ENCODE assay signal across 26 mouse cellular contexts in genomic region chr10:40942688-40943087, GRCm38 (mm10). TPM values are rescaled to one million over a fixed set of nuclear protein-coding genes. Genes with fewer than 3 reads are reported as not detected.
DNase-seq lines count a peak whose midpoint lies in the region; ATAC-seq and TF ChIP-seq lines count a peak whose summit lies in the region.
"Had no signal": no experiment of that assay in that cellular context is flagged by ENCODE, and none has a peak within 500 bp of the region (broad histone marks: within the 10 kb centered on the region; RNA-seq: fewer than 3 reads in every experiment).

No protein-coding gene starts in this region.

- H3K4me1 ChIP-seq in embryonic facial prominence, embryonic 11.5 days (ENCODE audit: control insufficient read depth, insufficient read depth, low read length), result no peaks in the 10 kb centered on the region
- H3K4me1 ChIP-seq in embryonic facial prominence, embryonic 10.5 days, result no peaks in the 10 kb centered on the region
- H3K4me1 ChIP-seq in hindbrain, embryonic 14.5 days (replicated peaks; ENCODE audit: control insufficient read depth, insufficient read depth, low read length), result peaks cover 13% of the 10 kb centered on the region; the same call in 1 of the 2 replicates
- H3K4me1 ChIP-seq: heart, embryonic 13.5 days; kidney, embryonic 15.5 days; liver, embryonic 15.5 days; lung, embryonic 15.5 days had no signal

- peak; percentile 9 for DNase-seq in embryonic facial prominence, embryonic 11.5 days (ENCODE audit: low spot score)
- DNase-seq in embryonic facial prominence, embryonic 10.5 days (ENCODE audit: low spot score), result no peak
- DNase-seq in layer of hippocampus, adult 2 months (ENCODE audit: low spot score in 2 of 2), result no peak
- DNase-seq in layer of hippocampus, postnatal 36 days, result no peak
- DNase-seq in brain, embryonic 14.5 days (ENCODE audit: low read depth), result peak; percentile 81
- peak; percentile 39 for DNase-seq in hindbrain, embryonic 14.5 days (ENCODE audit: low spot score)
- no peak for DNase-seq in left cerebral cortex, adult 8-10 months (ENCODE audit: low spot score in 2 of 2)
- no peak for DNase-seq in cerebellum, adult 8-10 months
- DNase-seq: adrenal gland, postnatal 14 days; cerebellum, adult 11-12 months; cerebellum, postnatal 14 days; gastrocnemius, postnatal 36 days; heart, adult 2 months; heart, postnatal 14 days; kidney, adult 11 months; kidney, postnatal 36 days; lung, postnatal 4 days; right cerebral cortex, postnatal 25 days; spleen, adult 18-20 months had no signal

- H3K9me3 ChIP-seq in embryonic facial prominence, embryonic 11.5 days (replicated peaks; ENCODE audit: control insufficient read depth, low read length), result no peaks in the 10 kb centered on the region
- H3K9me3 ChIP-seq in embryonic facial prominence, embryonic 10.5 days, result no peaks in the 10 kb centered on the region
- H3K9me3 ChIP-seq in hindbrain, embryonic 14.5 days (ENCODE audit: control insufficient read depth, low read length), result no peaks in the 10 kb centered on the region
- H3K9me3 ChIP-seq: heart, embryonic 13.5 days; kidney, embryonic 15.5 days; liver, embryonic 15.5 days; lung, embryonic 15.5 days had no signal

- H3K27ac ChIP-seq in embryonic facial prominence, embryonic 11.5 days (replicated peaks; ENCODE audit: low read depth, low read length), result no peak overlapping the region
- no peak overlapping the region for H3K27ac ChIP-seq in embryonic facial prominence, embryonic 10.5 days (replicated peaks)
- H3K27ac ChIP-seq in layer of hippocampus, adult 2 months, result peak overlapping the region; percentile 59
- H3K27ac ChIP-seq in hindbrain, embryonic 14.5 days, result no peak overlapping the region
- H3K27ac ChIP-seq: heart, adult 2 months; heart, embryonic 13.5 days; kidney, embryonic 15.5 days; liver, embryonic 15.5 days; lung, embryonic 15.5 days had no signal

- H3K4me2 ChIP-seq in embryonic facial prominence, embryonic 11.5 days (ENCODE audit: low read depth, low read length), result no peak overlapping the region
- H3K4me2 ChIP-seq in hindbrain, embryonic 14.5 days (replicated peaks), result no peak overlapping the region
- H3K4me2 ChIP-seq: heart, embryonic 13.5 days; kidney, embryonic 15.5 days; liver, embryonic 15.5 days; lung, embryonic 15.5 days had no signal

- no peak for TF ChIP-seq POLR2A in brain, embryonic 14.5 days (IDR thresholded peaks at IDR 0.05; ENCODE audit: borderline replicate concordance, extremely low read depth, insufficient read depth, insufficient read length, poor library complexity, severe bottlenecking)

- H3K27me3 ChIP-seq in embryonic facial prominence, embryonic 11.5 days (ENCODE audit: control insufficient read depth, insufficient read depth, low read length), result no peaks in the 10 kb centered on the region
- H3K27me3 ChIP-seq in embryonic facial prominence, embryonic 10.5 days (replicated peaks; ENCODE audit: low read depth, poor library complexity, severe bottlenecking), result no peaks in the 10 kb centered on the region
- H3K27me3 ChIP-seq in hindbrain, embryonic 14.5 days (ENCODE audit: control insufficient read depth, insufficient read depth, low read length), result no peaks in the 10 kb centered on the region
- H3K27me3 ChIP-seq: heart, embryonic 13.5 days; kidney, embryonic 15.5 days; liver, embryonic 15.5 days; lung, embryonic 15.5 days had no signal

- H3K9ac ChIP-seq in embryonic facial prominence, embryonic 11.5 days (replicated peaks; ENCODE audit: low read length), result no peak overlapping the region
- no peak overlapping the region for H3K9ac ChIP-seq in hindbrain, embryonic 14.5 days
- H3K9ac ChIP-seq: heart, embryonic 13.5 days; kidney, embryonic 15.5 days; liver, embryonic 15.5 days; lung, embryonic 15.5 days had no signal

- no peaks in the 10 kb centered on the region for H3K36me3 ChIP-seq in embryonic facial prominence, embryonic 11.5 days (replicated peaks; ENCODE audit: control insufficient read depth, insufficient read depth, low read depth, low read length)
- peaks cover 50% of the 10 kb centered on the region for H3K36me3 ChIP-seq in embryonic facial prominence, embryonic 10.5 days (replicated peaks)
- H3K36me3 ChIP-seq in hindbrain, embryonic 14.5 days (replicated peaks; ENCODE audit: control insufficient read depth, insufficient read depth), result peaks cover 44% of the 10 kb centered on the region
- H3K36me3 ChIP-seq: liver, embryonic 15.5 days; lung, embryonic 15.5 days had no signal

- no peak for TF ChIP-seq CTCF in layer of hippocampus, adult 2 months (conservative IDR thresholded peaks at IDR 0.05)
- no peak for TF ChIP-seq CTCF in brain, embryonic 14.5 days (IDR thresholded peaks at IDR 0.05; ENCODE audit: borderline replicate concordance, extremely low read depth, insufficient read depth, insufficient read length)

- ATAC-seq in embryonic facial prominence, embryonic 11.5 days (replicated peaks; ENCODE audit: insufficient number of reproducible peaks, low FRiP score, low TSS enrichment, low read depth), result no peak
- no peak for ATAC-seq in hindbrain, embryonic 14.5 days (ENCODE audit: low FRiP score)
- ATAC-seq: CD4-positive, CD25-positive, alpha-beta regulatory T cell, adult 4 months had no signal

- no peak overlapping the region for H3K4me3 ChIP-seq in embryonic facial prominence, embryonic 11.5 days (ENCODE audit: low read depth, low read length)
- no peak overlapping the region for H3K4me3 ChIP-seq in embryonic facial prominence, embryonic 10.5 days
- H3K4me3 ChIP-seq in layer of hippocampus, adult 2 months, result no peak overlapping the region
- H3K4me3 ChIP-seq in hindbrain, embryonic 14.5 days (replicated peaks; ENCODE audit: low read length), result no peak overlapping the region
- H3K4me3 ChIP-seq: heart, adult 2 months; heart, embryonic 13.5 days; kidney, embryonic 15.5 days; liver, embryonic 15.5 days; lung, embryonic 15.5 days had no signal

- 75% methylated on average over 4 of the region's 4 CpGs for WGBS in embryonic facial prominence, embryonic 11.5 days
- WGBS in embryonic facial prominence, embryonic 10.5 days, result 69% methylated on average over 4 of the region's 4 CpGs
- WGBS in hindbrain, embryonic 14.5 days, result 25% methylated on average over 4 of the region's 4 CpGs

RNA-seq across cellular contexts. Expression of gene Wasf1, which starts 59.4 kb away (rescaled TPM):
- polyA plus RNA-seq in embryonic facial prominence, embryonic 11.5 days (2014; fragmentation: Nextera tagmentation; extraction: Ambion mirVana), result 29.7 and 32.9 TPM in 2 replicates
- 45.9 and 50.1 TPM in 2 replicates for polyA plus RNA-seq in embryonic facial prominence, embryonic 10.5 days (2016; fragmentation: Nextera tagmentation; extraction: Ambion mirVana)
- 100 to 1,000 TPM; 412 to 418 TPM for total RNA-seq in layer of hippocampus, adult 2 months (2021)
- 100 to 1,000 TPM; 390 TPM for total RNA-seq in layer of hippocampus, postnatal 36 days (2021)
- 63.5 and 90.5 TPM in 2 replicates for polyA plus RNA-seq in brain, embryonic 14.5 days (2012; rRNA removed)
- 105 and 113 TPM in 2 replicates for polyA plus RNA-seq in hindbrain, embryonic 14.5 days (2014; fragmentation: Nextera tagmentation; extraction: Ambion mirVana)
- 100 to 1,000 TPM; 218 to 240 (median 222) TPM for total RNA-seq in left cerebral cortex, adult 8-10 months (2022)
- total RNA-seq: megakaryocyte-erythroid progenitor cell, adult 5-6 weeks; neutrophil, adult 5-6 weeks had no signal

RNA-seq across cellular contexts. Expression of gene Cdc40, which starts 59.6 kb away (rescaled TPM):
- 41.5 and 44.8 TPM in 2 replicates for polyA plus RNA-seq in embryonic facial prominence, embryonic 11.5 days (2014; fragmentation: Nextera tagmentation; extraction: Ambion mirVana)
- polyA plus RNA-seq in embryonic facial prominence, embryonic 10.5 days (2016; fragmentation: Nextera tagmentation; extraction: Ambion mirVana), result 40.0 and 40.6 TPM in 2 replicates
- 10 to 100 TPM; 67.1 to 73.9 TPM for total RNA-seq in layer of hippocampus, adult 2 months (2021)
- total RNA-seq in layer of hippocampus, postnatal 36 days (2021), result 10 to 100 TPM; 57.2 to 60.0 TPM
- polyA plus RNA-seq in brain, embryonic 14.5 days (2012; rRNA removed), result 21.5 and 24.4 TPM in 2 replicates
- 22.5 TPM in 2 replicates for polyA plus RNA-seq in hindbrain, embryonic 14.5 days (2014; fragmentation: Nextera tagmentation; extraction: Ambion mirVana)
- 10 to 100 TPM; 39.4 to 42.8 (median 40.9) TPM for total RNA-seq in left cerebral cortex, adult 8-10 months (2022)

Comparison
In these comparisons a context has a peak if more than half of its experiments do, and no peak if none do; other contexts are left out.
1. DNase-seq: peak in embryonic facial prominence, embryonic 11.5 days (single experiment), brain, embryonic 14.5 days (single experiment) and hindbrain, embryonic 14.5 days (single experiment); none in embryonic facial prominence, embryonic 10.5 days (single experiment), layer of hippocampus, adult 2 months (0 of 2), layer of hippocampus, postnatal 36 days (0 of 2), left cerebral cortex, adult 8-10 months (0 of 2) and cerebellum, adult 8-10 months (single experiment).